Mouse (Mus musculus) kidney, adult 11 months (tissue): ENCODE data around the gene Gale.
A peak's percentile ranks its signal among the peaks of the same experiment; 100 is the strongest.
"Not testable (repeated sequence)": the region's sequence is repeated elsewhere in the genome, so short reads cannot be mapped to it uniquely, and the experiment has no call there.

Experiments
- DNase-seq: peaks from one replicate; pipeline ENCODE4 v3.0.0; 2022

Gale gene

GRCm38 (mm10) chr4:135963457-135964193 is at the start of gene Gale:
TSS of gene Gale (plus strand) at chr4:135963727.
- peak; percentile 93 for DNase-seq

- DNase-seq, result no peak
Observed at GRCm38 (mm10) chr4:135918635-135919279, 44.8 kb upstream of the Gale start.

GRCm38 (mm10) chr4:135919280-135919639 is 44.3 kb upstream of the Gale start:
- no peak for DNase-seq

- DNase-seq, result peak; percentile 95
Observed at GRCm38 (mm10) chr4:135920304-135921241, 43.0 kb upstream of the Gale start, which contains the start of gene Fuca1. TSS of gene Fuca1 (plus strand) at chr4:135920735.

GRCm38 (mm10) chr4:135921257-135922120 is 42.0 kb upstream of the Gale start:
- DNase-seq, result no peak

DNA sequence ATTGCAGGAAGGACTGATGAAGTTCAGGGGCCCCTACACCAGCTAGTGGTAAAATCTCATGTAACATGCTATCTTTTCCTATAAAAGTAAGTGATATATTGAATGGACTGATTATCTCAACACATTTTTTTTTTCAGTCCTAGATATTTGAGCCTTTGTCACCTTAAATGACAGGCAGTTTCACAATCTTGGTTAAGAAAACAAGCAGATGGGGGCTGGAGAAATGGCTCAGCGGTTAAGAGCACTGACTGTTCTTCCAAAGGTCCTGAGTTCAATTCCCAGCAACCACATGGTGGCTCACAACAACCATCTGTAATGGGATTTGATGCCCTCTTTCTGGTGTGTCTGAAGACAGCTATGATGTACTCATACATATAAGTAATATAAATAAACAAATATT is 41.3 kb upstream of the Gale start:
- no peak for DNase-seq

DNA sequence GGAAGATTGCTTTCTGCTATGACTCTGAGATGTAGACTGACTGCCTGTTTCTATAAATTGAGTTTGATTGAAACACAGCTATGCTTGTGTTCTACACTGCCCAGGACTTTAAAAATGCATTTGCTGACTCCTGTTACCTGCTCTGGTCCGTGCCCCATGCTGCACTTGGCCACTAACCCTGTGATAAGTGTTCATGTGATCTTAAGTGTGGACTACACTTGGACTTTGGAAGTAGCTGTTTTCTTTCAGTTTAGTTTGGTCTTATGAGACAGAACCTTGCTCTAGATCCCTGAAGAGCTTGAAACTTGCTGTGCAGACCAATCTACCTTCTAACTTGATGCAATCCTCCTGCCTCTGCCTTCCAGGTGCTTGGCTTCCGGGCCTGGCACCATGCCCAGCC is 39.1 kb upstream of the Gale start:
- DNase-seq, result peak; percentile 66

- DNase-seq, result peak; percentile 66
Observed at GRCm38 (mm10) chr4:135925341-135925740, 38.2 kb upstream of the Gale start.

- DNase-seq, result no peak
Observed at GRCm38 (mm10) chr4:135926195-135926808, 37.2 kb upstream of the Gale start.

DNA sequence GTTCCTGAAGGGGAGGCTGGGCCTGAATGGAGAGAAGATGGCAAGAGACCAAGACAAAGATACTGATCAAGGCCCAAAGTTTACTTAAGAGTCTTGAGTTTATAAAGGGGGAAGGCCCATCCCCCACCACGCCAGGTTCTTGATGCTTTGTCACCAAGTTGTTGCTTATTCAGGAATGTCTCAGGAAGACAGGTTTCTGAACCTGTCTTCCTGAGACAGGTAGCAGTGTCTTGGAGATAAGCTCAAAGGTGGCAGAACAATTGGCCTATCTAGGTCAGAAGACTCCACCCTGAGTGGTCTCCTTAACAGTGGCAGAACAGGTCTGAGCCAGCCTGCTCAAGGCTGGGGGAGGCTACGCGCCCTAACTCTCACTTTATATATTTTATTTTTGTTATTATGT is 36.7 kb upstream of the Gale start:
- no peak for DNase-seq

- no peak for DNase-seq
Observed at GRCm38 (mm10) chr4:135928376-135928775, 35.2 kb upstream of the Gale start.

GRCm38 (mm10) chr4:135929405-135929804 is 34.1 kb upstream of the Gale start:
- DNase-seq, result no peak

GRCm38 (mm10) chr4:135929828-135930227 is 33.7 kb upstream of the Gale start:
- DNase-seq, result no peak

GRCm38 (mm10) chr4:135930239-135930638 is 33.3 kb upstream of the Gale start:
- DNase-seq, result no peak

GRCm38 (mm10) chr4:135931832-135932231 is 31.7 kb upstream of the Gale start:
- no peak for DNase-seq

DNA sequence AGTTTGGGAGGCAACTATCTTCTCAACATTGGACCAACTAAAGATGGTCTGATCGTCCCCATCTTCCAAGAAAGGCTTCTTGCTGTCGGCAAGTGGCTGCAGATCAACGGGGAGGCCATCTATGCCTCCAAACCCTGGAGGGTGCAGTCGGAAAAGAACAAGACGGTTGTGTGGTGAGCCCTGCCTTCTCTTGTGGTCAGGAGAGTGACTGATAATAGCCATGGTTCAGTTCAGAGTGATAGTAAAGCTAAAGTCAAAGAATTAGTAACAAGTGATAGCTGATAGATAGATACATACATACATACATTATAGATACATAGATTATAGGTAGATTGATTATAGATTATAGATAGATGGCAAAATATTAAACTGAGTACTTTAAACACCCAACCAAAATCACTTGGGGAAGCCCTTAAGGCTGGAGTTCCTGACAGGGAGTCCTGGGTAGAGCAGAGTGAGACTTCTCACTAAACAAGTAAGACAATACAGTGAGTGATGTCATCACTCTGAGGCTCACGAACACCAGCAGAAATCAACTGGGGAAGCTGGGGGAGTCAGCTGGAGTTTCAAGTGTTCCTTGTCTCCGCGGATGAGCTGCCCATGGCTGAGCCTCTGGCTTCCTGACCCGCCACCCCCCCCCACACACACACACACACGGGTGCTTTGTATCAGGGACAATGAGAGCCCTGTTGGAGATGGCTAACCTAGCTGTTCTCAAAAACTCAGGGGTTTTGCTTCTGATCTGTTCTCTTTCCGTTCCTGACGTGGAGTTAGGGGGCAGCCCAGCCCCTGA is 28.6 kb upstream of the Gale start:
- DNase-seq, result no peak

- no peak for DNase-seq
Observed at GRCm38 (mm10) chr4:135935502-135935901, 28.0 kb upstream of the Gale start.

DNA sequence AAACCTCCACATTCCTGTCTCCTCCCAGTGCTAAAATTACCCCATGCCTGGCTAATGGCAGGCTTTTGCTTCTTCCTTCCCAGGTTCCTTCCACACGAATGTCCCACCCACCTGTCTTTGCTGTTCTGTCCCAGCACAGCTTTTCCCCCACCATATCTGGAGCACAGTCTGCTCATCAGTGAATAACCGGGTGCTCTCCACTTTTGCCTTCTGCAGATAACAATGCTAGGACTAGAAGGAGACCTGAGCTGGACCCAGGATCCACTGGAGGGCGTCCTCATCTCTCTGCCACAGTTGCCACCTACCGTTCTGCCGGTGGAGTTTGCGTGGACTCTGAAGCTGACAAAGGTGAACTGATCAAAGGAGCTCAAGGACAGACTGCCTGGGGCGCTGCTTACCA is 24.7 kb upstream of the Gale start:
- DNase-seq, result no peak

GRCm38 (mm10) chr4:135941026-135941425 is 22.5 kb upstream of the Gale start:
- not testable (repeated sequence) for DNase-seq

DNA sequence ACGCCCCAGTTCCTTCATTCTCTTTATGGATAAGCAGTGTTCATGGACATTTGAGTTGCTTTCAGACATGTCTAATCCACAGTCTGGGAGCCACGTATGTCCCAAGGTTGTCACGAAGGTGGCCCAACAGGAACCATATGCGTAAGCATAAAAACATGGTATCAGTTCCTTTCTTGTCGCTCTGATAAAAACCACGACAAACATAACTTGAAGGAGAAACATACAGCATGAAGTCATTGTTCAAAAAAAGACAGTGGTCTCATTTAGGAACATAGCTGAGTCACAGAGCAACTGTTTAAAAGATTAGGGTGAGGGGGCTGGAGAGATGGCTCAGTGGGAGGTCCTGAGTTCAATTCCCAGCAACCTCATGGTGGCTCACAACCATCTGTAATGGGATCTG is 21.3 kb upstream of the Gale start:
- no peak for DNase-seq

- no peak for DNase-seq
Observed at GRCm38 (mm10) chr4:135943389-135943788, 20.1 kb upstream of the Gale start.
